In genomic region chr13:103043011-103043410, GRCm38 (mm10) we compare ENCODE assay signal across 18 mouse cellular contexts.
A peak's percentile ranks its signal among the peaks of the same experiment; 100 is the strongest.
DNase-seq lines count a peak whose midpoint lies in the region.
"Had no signal": no experiment of that assay in that cellular context is flagged by ENCODE, and none has a peak within 500 bp of the region (broad histone marks: within the 10 kb centered on the region; RNA-seq: fewer than 3 reads in every experiment).

No protein-coding gene starts in this region.

- peak; percentile 3 for DNase-seq in cerebellum, adult 9-11 months
- DNase-seq in cerebellum, adult 11 months = no peak
- peak; percentile 39 for DNase-seq in layer of hippocampus, adult 11-12 months (ENCODE audit: low spot score)
- DNase-seq in layer of hippocampus, postnatal 10 days (ENCODE audit: low spot score in 2 of 2) = no peak
- peak; percentile 13 to 26 for DNase-seq in left cerebral cortex, adult 9 months (ENCODE audit: low spot score in 2 of 2)
- DNase-seq in left cerebral cortex, adult 8-10 months (ENCODE audit: low spot score in 2 of 2) = no peak
- DNase-seq in telencephalon, adult 2 months (ENCODE audit: low read depth, low spot score) = peak; percentile 23
- DNase-seq in lung, postnatal 36 days = no peak
- DNase-seq: adrenal gland, postnatal 10 days; B cell, adult 2 months; cerebellum, adult 18-20 months; cerebellum, postnatal 10 days; embryo, embryonic 11 days; gastrocnemius, adult 2 months; gastrocnemius, postnatal 25 days; heart, adult 18-20 months; heart, postnatal 10 days; heart, postnatal 4 days had no signal

Comparison
In these comparisons a context has a peak if more than half of its experiments do, and no peak if none do; other contexts are left out.
1. DNase-seq: peak in cerebellum, adult 9-11 months (single experiment), layer of hippocampus, adult 11-12 months (single experiment), left cerebral cortex, adult 9 months (2 of 2) and telencephalon, adult 2 months (single experiment); none in cerebellum, adult 11 months (single experiment), layer of hippocampus, postnatal 10 days (0 of 2), left cerebral cortex, adult 8-10 months (0 of 2) and lung, postnatal 36 days (single experiment).